Mouse (Mus musculus) G1E (cell line): ENCODE measurements around the gene Sgcd.

Experiments
- CTCF ChIP-seq: IDR thresholded peaks from 2 replicates; pipeline ENCODE4 v1.5.1; 2012; ENCODE audit warnings: low read depth, low read length, inconsistent platforms, mixed read lengths
- POLR2AphosphoS5 ChIP-seq: IDR thresholded peaks from 2 replicates; pipeline ENCODE4 v1.6.1; 2012; ENCODE audit warnings: low read depth, low read length, inconsistent platforms; ENCODE audit not compliant: insufficient replicate concordance
- TAL1 ChIP-seq: conservative IDR thresholded peaks from 2 replicates; pipeline ENCODE4 v1.6.1; 2012; ENCODE audit warnings: low read depth, low read length, inconsistent platforms, mixed read lengths

DNA sequence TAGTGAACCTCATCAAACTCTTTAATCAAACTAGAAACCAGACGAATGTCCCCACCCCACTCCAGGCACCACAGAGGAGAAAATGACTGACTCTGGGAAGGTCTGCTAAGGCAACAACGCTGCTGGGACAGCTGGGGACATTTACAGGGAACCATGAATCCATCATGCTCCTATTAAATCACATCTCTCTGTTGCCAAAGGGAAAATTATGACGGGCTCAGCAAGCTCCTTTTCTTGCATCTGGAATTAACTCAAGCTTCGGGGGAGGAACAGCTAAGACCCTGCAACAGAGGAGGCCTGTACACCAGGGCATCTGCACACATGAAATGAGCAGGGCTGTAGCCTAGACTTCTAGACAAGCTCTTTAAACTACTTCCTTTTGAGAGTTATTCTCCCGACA, 875.7 kb downstream of the Sgcd start:
- TF ChIP-seq CTCF (no peak), POLR2AphosphoS5 (no peak), TAL1 (no peak)
